Mouse (Mus musculus) thymus, adult 2 months (tissue): ENCODE results near the gene Gng10. TPM values are rescaled to one million over a fixed set of nuclear protein-coding genes. Genes with fewer than 3 reads are reported as not detected.

Experiments used
- DNase-seq: peaks from one replicate; pipeline ENCODE4 v3.0.0; 2021
- H3K27ac ChIP-seq: fragments of 200-500 bp; 2 replicates; pipeline ENCODE4 v1.5.1; 2012; ENCODE audit warnings: low read length, control low read depth; ENCODE audit not compliant: control insufficient read depth, insufficient read depth
- H3K27me3 ChIP-seq: fragments of 200-500 bp; 2 replicates; pipeline ENCODE4 v1.6.1; 2012; ENCODE audit warnings: mild to moderate bottlenecking, low read length, moderate library complexity, mixed read lengths; ENCODE audit not compliant: control insufficient read depth, insufficient read depth
- H3K36me3 ChIP-seq: fragments of 200-500 bp; 2 replicates; pipeline ENCODE4 v1.6.1; 2012; ENCODE audit warnings: mild to moderate bottlenecking, low read length, moderate library complexity; ENCODE audit not compliant: control insufficient read depth, insufficient read depth
- H3K4me1 ChIP-seq: fragments of 200-500 bp; replicated peaks from 2 replicates; pipeline ENCODE4 v1.6.1; 2012; ENCODE audit warnings: low read length; ENCODE audit not compliant: control insufficient read depth, insufficient read depth
- H3K4me3 ChIP-seq: fragments of 200-500 bp; 2 replicates; pipeline ENCODE4 v1.5.1; 2012; ENCODE audit warnings: mild to moderate bottlenecking, low read length, control low read depth, moderate library complexity; ENCODE audit not compliant: control insufficient read depth, insufficient read depth
- CTCF ChIP-seq: fragments of 200-500 bp; IDR thresholded peaks from 2 replicates; pipeline ENCODE4 v1.5.1; 2012; ENCODE audit warnings: mild to moderate bottlenecking, control low read depth, low read length, moderate library complexity, borderline replicate concordance; ENCODE audit not compliant: control insufficient read depth, poor library complexity, insufficient read depth; ENCODE audit errors: extremely low read depth
- POLR2A ChIP-seq: fragments of 200-500 bp; IDR thresholded peaks from 2 replicates; pipeline ENCODE4 v1.6.1; 2012; ENCODE audit warnings: mild to moderate bottlenecking, low read length, control low read depth, moderate library complexity; ENCODE audit not compliant: control insufficient read depth, poor library complexity, insufficient read depth; ENCODE audit errors: extremely low read depth
- WGBS: fragments of 180-500 bp; shearing (Covaris S2); methylation state at CpG from one replicate; pipeline ENCODE4 v1.1.7; 2018; 5-methylcytosine and 5-hydroxymethylcytosine counted together
- polyA plus RNA-seq: library from polyadenylated mRNA; depleted of rRNA; stranded (reverse); fragments of >200 nt; gene quantifications from 2 replicates; pipeline ENCODE4 v1.2.3, GENCODE M21; 2012

Gene Gng10
- polyA plus RNA-seq, 1 experiment, result 32.7 TPM

- TF ChIP-seq POLR2A (peak; percentile 73), CTCF (peak; percentile 59; the same call in 1 of the 2 replicates)
- Histone ChIP-seq H3K36me3 (no peaks in the 10 kb centered on the region), H3K4me3 (peak within 1 kb of the TSS; percentile 86), H3K27me3 (no peaks in the 10 kb centered on the region), H3K27ac (no peak within 1 kb of the TSS), H3K4me1 (peaks cover 8% of the 10 kb centered on the region)
- WGBS, result under 1% methylated on average over 77 of the region's 89 CpGs
- peak; percentile 93 for DNase-seq
Measured at GRCm38 (mm10) chr4:59002948-59003805, 31.7 kb upstream of the Gng10 start, which contains the start of gene Gm20503. Gene Gm20503, plus strand, starts transcription at chr4:59003210.

- DNase-seq, result no peak
- WGBS, result 69% methylated on average over 7 of the region's 7 CpGs
- Histone ChIP-seq H3K36me3 (no peaks in the 10 kb centered on the region), H3K27ac (no peak overlapping the region), H3K4me3 (peak overlapping the region; percentile 86; the same call in 1 of the 2 replicates), H3K27me3 (no peaks in the 10 kb centered on the region), H3K4me1 (peaks cover 10% of the 10 kb centered on the region)
- TF ChIP-seq CTCF, result no peak
- TF ChIP-seq POLR2A, result no peak
Measured at GRCm38 (mm10) chr4:59003806-59004200, 31.1 kb upstream of the Gng10 start.

- 85% methylated on average over 8 of the region's 8 CpGs for WGBS
- H3K27me3 ChIP-seq, result no peaks in the 10 kb centered on the region
- H3K36me3 ChIP-seq, result no peaks in the 10 kb centered on the region
- TF ChIP-seq CTCF (no peak), POLR2A (no peak)
- no peak overlapping the region for H3K27ac ChIP-seq
- peaks cover 20% of the 10 kb centered on the region for H3K4me1 ChIP-seq
- DNase-seq, result no peak
- no peak overlapping the region for H3K4me3 ChIP-seq
Measured at GRCm38 (mm10) chr4:59006211-59006610, 28.7 kb upstream of the Gng10 start.

GRCm38 (mm10) chr4:59007016-59007415 lies 27.9 kb upstream of the Gng10 start:
- no peak for DNase-seq
- no peaks in the 10 kb centered on the region for H3K36me3 ChIP-seq
- TF ChIP-seq POLR2A (no peak), CTCF (no peak)
- no peak overlapping the region for H3K27ac ChIP-seq
- no peak overlapping the region for H3K4me3 ChIP-seq
- no peaks in the 10 kb centered on the region for H3K27me3 ChIP-seq
- H3K4me1 ChIP-seq, result peaks cover 21% of the 10 kb centered on the region
- 84% methylated on average over 6 of the region's 6 CpGs for WGBS

GRCm38 (mm10) chr4:59007974-59008373 lies 26.9 kb upstream of the Gng10 start:
- TF ChIP-seq CTCF (no peak), POLR2A (no peak)
- no peaks in the 10 kb centered on the region for H3K36me3 ChIP-seq
- H3K27me3 ChIP-seq, result no peaks in the 10 kb centered on the region
- WGBS, result 92% methylated on average over 5 of the region's 5 CpGs
- no peak overlapping the region for H3K27ac ChIP-seq
- no peak for DNase-seq
- H3K4me3 ChIP-seq, result no peak overlapping the region
- peaks cover 19% of the 10 kb centered on the region for H3K4me1 ChIP-seq

- TF ChIP-seq POLR2A (no peak), CTCF (no peak)
- 10% methylated on average over 7 of the region's 7 CpGs for WGBS
- peak; percentile 33 for DNase-seq
- H3K27ac ChIP-seq, result no peak overlapping the region
- no peaks in the 10 kb centered on the region for H3K27me3 ChIP-seq
- peaks cover 16% of the 10 kb centered on the region for H3K4me1 ChIP-seq
- H3K4me3 ChIP-seq, result no peak overlapping the region
- H3K36me3 ChIP-seq, result no peaks in the 10 kb centered on the region
Measured at GRCm38 (mm10) chr4:59009186-59009585, 25.7 kb upstream of the Gng10 start.
